Mouse (Mus musculus): ENCODE measurements around the gene Fyn. TPM values are rescaled to one million over a fixed set of nuclear protein-coding genes. Genes with fewer than 3 reads are reported as not detected.

Gene Fyn
- total and polyA plus RNA-seq, 3 experiments, result 14.9 to 42.4 (median 19.9) TPM

- dilution Hi-C loops (cut with MboI; ENCODE audit: extremely low pct_ligation_motif_present, extremely low pct_unique_long_range_greater_than_20kb, low sequenced_read_pairs), result no loop called here
- Histone ChIP-seq H3K36me3 (replicated peaks in 1 of 2; ENCODE audit: control insufficient read depth in 1 of 2, insufficient read depth in 1 of 2, low read length in 1 of 2) (peaks cover 0 to 75% of the 10 kb centered on the region in 2 experiments), H3K9me3 (replicated peaks; ENCODE audit: low read length) (no peaks in the 10 kb centered on the region), H3K79me2 (replicated peaks; ENCODE audit: control insufficient read depth, extremely low read depth, insufficient read depth, poor library complexity, severe bottlenecking) (no peaks in the 10 kb centered on the region), H3K4me2 (ENCODE audit: insufficient read depth, low read depth, poor library complexity, severe bottlenecking) (no peak overlapping the region), H3K27ac (ENCODE audit: insufficient read depth, low read depth) (no peak overlapping the region), H3K9ac (ENCODE audit: insufficient read depth, low read depth) (no peak overlapping the region), H3K27me3 (replicated peaks) (no peaks in the 10 kb centered on the region), H3K4me3 (replicated peaks in 1 of 3; ENCODE audit: low read depth in 2 of 3, low read length in 2 of 3, poor library complexity in 1 of 3) (no peak overlapping the region), H3K4me1 (ENCODE audit: control insufficient read depth in 1 of 2, insufficient read depth in 2 of 2) (peaks cover 0 to 10% of the 10 kb centered on the region in 2 experiments; a peak in 2 of 4 replicates)
- in situ Hi-C loops (cut with MboI; ENCODE audit: low pct_ligation_motif_present, low pct_unique_long_range_greater_than_20kb, low sequenced_read_pairs), result no loop called here
- TF ChIP-seq MYC (IDR thresholded peaks at IDR 0.05; ENCODE audit: low read depth, low read length) (no peak), ZMIZ1 (IDR thresholded peaks at IDR 0.05; ENCODE audit: low read depth, low read length) (no peak), JUND (conservative IDR thresholded peaks at IDR 0.05; ENCODE audit: low read depth, low read length) (no peak), BHLHE40 (IDR thresholded peaks at IDR 0.05; ENCODE audit: low read depth, low read length) (no peak), CTCF (conservative IDR thresholded peaks at IDR 0.05 in 1 of 2, IDR thresholded peaks at IDR 0.05 in 1 of 2; ENCODE audit: low read depth in 2 of 2, low read length in 2 of 2) (no peak), JUN (IDR thresholded peaks at IDR 0.05; ENCODE audit: insufficient read depth, low read depth, low read length) (no peak), ETS1 (conservative IDR thresholded peaks at IDR 0.05; ENCODE audit: low read depth, low read length) (no peak), ELF1 (IDR thresholded peaks at IDR 0.05; ENCODE audit: low read depth, low read length) (no peak), UBTF (IDR thresholded peaks at IDR 0.05; ENCODE audit: low read depth, low read length) (no peak), MEF2A (IDR thresholded peaks at IDR 0.05; ENCODE audit: borderline replicate concordance, low read depth, low read length) (no peak), POLR2A (IDR thresholded peaks at IDR 0.05; ENCODE audit: low read depth, low read length) (no peak), E2F4 (IDR thresholded peaks at IDR 0.05; ENCODE audit: insufficient replicate concordance, low read depth, low read length) (no peak), ZKSCAN1 (IDR thresholded peaks at IDR 0.05; ENCODE audit: borderline replicate concordance, low read depth, low read length) (no peak), EP300 (IDR thresholded peaks at IDR 0.05; ENCODE audit: low read length) (no peak), USF1 (IDR thresholded peaks at IDR 0.05; ENCODE audit: low read depth, low read length) (no peak)
- no peak for DNase-seq (ENCODE audit: extremely low read depth)
Observed at GRCm38 (mm10) chr10:39557360-39557759, 188.7 kb downstream of the Fyn start.

- H3K27me3 ChIP-seq (replicated peaks), result no peaks in the 10 kb centered on the region
- H3K9ac ChIP-seq (ENCODE audit: insufficient read depth, low read depth), result no peak overlapping the region
- no peak for DNase-seq (ENCODE audit: extremely low read depth)
- no peaks in the 10 kb centered on the region for H3K9me3 ChIP-seq (replicated peaks; ENCODE audit: low read length)
- no peak overlapping the region for H3K4me3 ChIP-seq (replicated peaks in 1 of 3; ENCODE audit: low read depth in 2 of 3, low read length in 2 of 3, poor library complexity in 1 of 3)
- dilution Hi-C loops (cut with MboI; ENCODE audit: extremely low pct_ligation_motif_present, extremely low pct_unique_long_range_greater_than_20kb, low sequenced_read_pairs), result no loop called here
- no peak overlapping the region for H3K4me2 ChIP-seq (ENCODE audit: insufficient read depth, low read depth, poor library complexity, severe bottlenecking)
- peaks cover 0 to 75% of the 10 kb centered on the region in 2 experiments for H3K36me3 ChIP-seq (replicated peaks in 1 of 2; ENCODE audit: control insufficient read depth in 1 of 2, insufficient read depth in 1 of 2, low read length in 1 of 2)
- in situ Hi-C loops (cut with MboI; ENCODE audit: low pct_ligation_motif_present, low pct_unique_long_range_greater_than_20kb, low sequenced_read_pairs), result no loop called here
- H3K27ac ChIP-seq (ENCODE audit: insufficient read depth, low read depth), result no peak overlapping the region
- TF ChIP-seq BHLHE40 (IDR thresholded peaks at IDR 0.05; ENCODE audit: low read depth, low read length), result no peak
- no peak for TF ChIP-seq MAX (IDR thresholded peaks at IDR 0.05; ENCODE audit: low read length)
- TF ChIP-seq GABPA (IDR thresholded peaks at IDR 0.05; ENCODE audit: insufficient replicate concordance, low read depth, low read length), result no peak
- no peak for TF ChIP-seq MYC (IDR thresholded peaks at IDR 0.05; ENCODE audit: low read depth, low read length)
- TF ChIP-seq TBP (conservative IDR thresholded peaks at IDR 0.05; ENCODE audit: low read depth, low read length), result no peak
- TF ChIP-seq TCF12 (IDR thresholded peaks at IDR 0.05; ENCODE audit: low read depth, low read length), result no peak
- no peak for TF ChIP-seq CHD1 (IDR thresholded peaks at IDR 0.05; ENCODE audit: low read depth, low read length)
- TF ChIP-seq RCOR1 (conservative IDR thresholded peaks at IDR 0.05; ENCODE audit: low read depth, low read length), result no peak
- TF ChIP-seq POLR2AphosphoS2 (IDR thresholded peaks at IDR 0.05; ENCODE audit: low read depth, low read length), result no peak
- TF ChIP-seq JUN (IDR thresholded peaks at IDR 0.05; ENCODE audit: insufficient read depth, low read depth, low read length), result no peak
- no peak for TF ChIP-seq ZC3H11A (IDR thresholded peaks at IDR 0.05; ENCODE audit: low read depth, low read length)
- no peak for TF ChIP-seq USF1 (IDR thresholded peaks at IDR 0.05; ENCODE audit: low read depth, low read length)
- no peak for TF ChIP-seq ETS1 (conservative IDR thresholded peaks at IDR 0.05; ENCODE audit: low read depth, low read length)
- no peak for TF ChIP-seq MAFK (IDR thresholded peaks at IDR 0.05; ENCODE audit: insufficient replicate concordance, low read length)
- no peak for TF ChIP-seq MXI1 (IDR thresholded peaks at IDR 0.05; ENCODE audit: low read depth, low read length)
- TF ChIP-seq CHD2 (IDR thresholded peaks at IDR 0.05; ENCODE audit: low read length), result no peak
- no peak for TF ChIP-seq EP300 (IDR thresholded peaks at IDR 0.05; ENCODE audit: low read length)
- no peak for TF ChIP-seq JUND (conservative IDR thresholded peaks at IDR 0.05; ENCODE audit: low read depth, low read length)
- no peak for TF ChIP-seq PAX5 (IDR thresholded peaks at IDR 0.05; ENCODE audit: low read length)
- peaks cover 0 to 10% of the 10 kb centered on the region in 2 experiments; a peak in 2 of 4 replicates for H3K4me1 ChIP-seq (ENCODE audit: control insufficient read depth in 1 of 2, insufficient read depth in 2 of 2)
- no peaks in the 10 kb centered on the region for H3K79me2 ChIP-seq (replicated peaks; ENCODE audit: control insufficient read depth, extremely low read depth, insufficient read depth, poor library complexity, severe bottlenecking)
Observed at GRCm38 (mm10) chr10:39557851-39558250, 189.2 kb downstream of the Fyn start.
